Mouse (Mus musculus) midbrain, embryonic 16.5 days (tissue): ENCODE results near the gene Ccdc125. TPM values are rescaled to one million over a fixed set of nuclear protein-coding genes. Genes with fewer than 3 reads are reported as not detected.

Experiments
- ATAC-seq: fragments of 200-750 bp; cut with Nextera tagmentation; 2 replicates; pipeline ENCODE4 v1.8.0; 2017; ENCODE audit warnings: moderate TSS enrichment
- H3K27ac ChIP-seq: fragments of 300-500 bp; sonication (generic); 2 replicates; pipeline ENCODE4 v1.5.1; 2014; ENCODE audit warnings: mild to moderate bottlenecking, low read length, mixed read lengths
- H3K27me3 ChIP-seq: fragments of 300-500 bp; sonication (generic); 2 replicates; pipeline ENCODE4 v1.6.1; 2014; ENCODE audit warnings: low read depth, low read length, mixed read lengths; ENCODE audit not compliant: control insufficient read depth, insufficient read depth
- H3K36me3 ChIP-seq: fragments of 300-500 bp; sonication (generic); 2 replicates; pipeline ENCODE4 v1.6.1; 2014; ENCODE audit warnings: mild to moderate bottlenecking, low read length, moderate library complexity, mixed read lengths; ENCODE audit not compliant: control insufficient read depth, insufficient read depth
- H3K4me1 ChIP-seq: fragments of 300-500 bp; sonication (generic); 2 replicates; pipeline ENCODE4 v1.6.1; 2014; ENCODE audit warnings: mild to moderate bottlenecking, low read length, mixed read lengths; ENCODE audit not compliant: control insufficient read depth, insufficient read depth
- H3K4me2 ChIP-seq: fragments of 300-500 bp; sonication (generic); 2 replicates; pipeline ENCODE4 v1.6.1; 2014; ENCODE audit warnings: mild to moderate bottlenecking, low read length, mixed read lengths
- H3K4me3 ChIP-seq: fragments of 300-500 bp; sonication (generic); 2 replicates; pipeline ENCODE4 v1.5.1; 2014; ENCODE audit warnings: low read depth, mild to moderate bottlenecking, low read length, moderate library complexity, mixed read lengths
- H3K9ac ChIP-seq: fragments of 300-500 bp; sonication (generic); 2 replicates; pipeline ENCODE4 v1.6.1; 2014; ENCODE audit warnings: low read depth, low read length, mixed read lengths
- H3K9me3 ChIP-seq: fragments of 300-500 bp; sonication (generic); replicated peaks from 2 replicates; pipeline ENCODE4 v1.6.1; 2014; ENCODE audit warnings: mild to moderate bottlenecking, low read length, mixed read lengths; ENCODE audit not compliant: control insufficient read depth, poor library complexity, severe bottlenecking
- WGBS: fragments of 180-500 bp; shearing (Covaris S2); extraction: QIAGEN DNeasy Blood & Tissue Kit; methylation state at CpG from one replicate; pipeline ENCODE4 v1.1.7; 2014; 5-methylcytosine and 5-hydroxymethylcytosine counted together
- polyA plus RNA-seq: library from polyadenylated mRNA; unstranded; fragments of >200 nt; fragmentation: Nextera tagmentation; extraction: Ambion mirVana; gene quantifications from 2 replicates; pipeline ENCODE4 v1.2.1, GENCODE M21; 2015

The Ccdc125 gene
- polyA plus RNA-seq, 1 experiment from 2014 or later, result 1.6 TPM

DNA sequence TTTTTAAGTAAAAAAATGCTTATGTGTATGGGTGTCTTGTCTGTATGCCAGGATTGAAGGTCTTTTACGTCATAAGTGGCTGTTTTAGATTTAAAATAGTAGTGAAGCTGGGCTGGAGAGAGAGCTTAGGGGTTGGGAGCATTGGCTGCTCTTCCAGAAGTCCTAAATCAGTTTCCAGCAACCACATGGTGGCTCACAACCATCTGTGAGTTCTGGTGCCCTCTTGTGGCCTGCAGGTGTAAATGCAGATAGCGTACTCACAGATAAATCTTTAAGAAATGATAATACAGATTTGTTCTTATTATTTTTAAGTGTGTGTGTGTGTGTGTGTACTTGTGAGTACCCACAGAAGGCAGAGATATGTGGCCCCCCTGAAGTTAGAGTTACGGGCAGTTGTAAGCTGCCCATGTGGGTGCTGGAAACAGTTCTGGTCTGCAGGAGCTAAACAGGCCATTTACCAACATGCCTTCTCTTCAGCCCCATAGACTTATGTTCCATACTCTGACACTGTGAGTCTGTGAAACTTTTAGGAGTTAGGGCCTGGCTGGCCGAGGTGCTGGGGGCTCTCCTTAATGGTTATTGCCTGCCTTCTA, 9.6 kb upstream of the Ccdc125 start:
- Histone ChIP-seq H3K9me3 (no peaks in the 10 kb centered on the region), H3K4me1 (no peaks in the 10 kb centered on the region), H3K4me3 (no peak overlapping the region), H3K27ac (no peak overlapping the region), H3K36me3 (0 out of 2 replicates have a peak, but pooled peaks cover 3% of the 10 kb centered on the region), H3K4me2 (no peak overlapping the region), H3K27me3 (no peaks in the 10 kb centered on the region), H3K9ac (no peak overlapping the region)
- WGBS, result 54% methylated on average over 4 of the region's 4 CpGs
- ATAC-seq, result 0 out of 2 replicates have a peak, but pooled peaks have one; percentile 54

DNA sequence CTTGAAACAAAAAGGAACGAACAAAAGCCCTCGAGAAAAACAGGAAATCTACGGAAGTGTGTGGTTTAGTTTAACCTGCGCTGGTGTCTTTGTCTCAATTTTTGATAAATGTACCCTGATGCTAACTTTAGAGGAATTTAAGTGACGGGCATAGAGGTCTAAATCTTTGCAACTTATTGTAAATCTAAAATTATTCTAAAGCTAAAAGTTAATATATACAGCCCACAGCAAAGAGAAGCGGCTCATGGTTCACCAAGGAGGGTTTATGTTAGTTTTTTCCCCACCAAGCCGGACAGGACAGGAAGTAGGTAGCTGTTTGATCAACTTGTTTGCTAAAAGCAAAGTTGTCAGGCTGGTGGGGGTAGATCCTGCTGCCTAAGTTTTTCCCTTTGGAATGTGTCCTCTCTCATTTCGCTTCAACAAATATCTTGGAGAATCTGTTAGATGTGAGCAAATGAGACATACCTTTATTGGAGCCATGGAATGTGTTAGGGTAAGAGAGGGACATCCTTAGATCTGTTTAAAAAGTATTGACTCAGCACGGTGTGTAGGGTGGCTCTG, 744 bp downstream of the Ccdc125 start:
- peak overlapping the region; percentile 44; the same call in 1 of the 2 replicates for H3K4me3 ChIP-seq
- WGBS, result 67% methylated on average over 9 of the region's 9 CpGs

DNA sequence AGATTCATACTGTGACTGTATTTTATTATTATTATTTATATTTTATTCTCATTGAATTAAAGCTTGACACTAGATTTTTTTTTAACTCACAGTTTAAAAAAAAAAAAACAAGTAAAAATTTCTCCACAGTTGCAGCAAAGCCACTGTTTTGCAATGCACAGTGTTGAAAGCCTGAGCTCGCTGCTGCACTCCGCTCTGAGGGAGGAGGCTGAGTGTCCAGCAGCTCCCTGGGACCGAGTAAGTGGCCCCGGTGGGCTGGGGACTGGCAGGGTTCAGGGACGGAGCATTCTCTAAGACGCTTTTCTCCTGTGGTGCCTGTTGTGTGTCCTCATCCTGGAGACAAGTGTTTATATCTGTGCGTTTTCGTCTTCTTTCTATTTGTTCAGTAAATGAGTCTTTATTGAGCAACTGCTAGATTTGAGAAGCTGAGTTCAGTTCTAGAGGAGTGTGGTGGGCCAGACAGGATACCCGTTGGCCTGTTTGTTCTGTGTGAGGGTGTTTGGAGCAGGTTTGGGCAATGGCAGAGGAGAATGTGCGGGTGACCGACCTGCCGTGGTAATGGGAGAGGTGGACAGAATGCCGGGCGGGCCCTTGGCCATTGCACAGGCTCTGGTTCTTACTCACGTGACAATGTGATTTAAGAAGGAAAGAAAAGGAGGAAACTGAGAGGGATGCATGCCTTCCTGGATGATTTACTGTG, 6.6 kb downstream of the Ccdc125 start:
- Histone ChIP-seq H3K4me3 (no peak overlapping the region), H3K4me1 (no peaks in the 10 kb centered on the region), H3K9me3 (no peaks in the 10 kb centered on the region), H3K9ac (no peak overlapping the region), H3K27ac (no peak overlapping the region), H3K36me3 (no peaks in the 10 kb centered on the region), H3K27me3 (no peaks in the 10 kb centered on the region), H3K4me2 (no peak overlapping the region)
- WGBS, result 90% methylated on average over 15 of the region's 15 CpGs
- ATAC-seq, result no peak

More for the DNA sequence above, 744 bp downstream of the Ccdc125 start:
- Histone ChIP-seq H3K27me3 (no peaks in the 10 kb centered on the region), H3K4me1 (no peaks in the 10 kb centered on the region), H3K27ac (no peak overlapping the region), H3K9me3 (no peaks in the 10 kb centered on the region), H3K9ac (no peak overlapping the region), H3K36me3 (peaks cover 11% of the 10 kb centered on the region), H3K4me2 (peak overlapping the region; percentile 77)
- ATAC-seq, result no peak

DNA sequence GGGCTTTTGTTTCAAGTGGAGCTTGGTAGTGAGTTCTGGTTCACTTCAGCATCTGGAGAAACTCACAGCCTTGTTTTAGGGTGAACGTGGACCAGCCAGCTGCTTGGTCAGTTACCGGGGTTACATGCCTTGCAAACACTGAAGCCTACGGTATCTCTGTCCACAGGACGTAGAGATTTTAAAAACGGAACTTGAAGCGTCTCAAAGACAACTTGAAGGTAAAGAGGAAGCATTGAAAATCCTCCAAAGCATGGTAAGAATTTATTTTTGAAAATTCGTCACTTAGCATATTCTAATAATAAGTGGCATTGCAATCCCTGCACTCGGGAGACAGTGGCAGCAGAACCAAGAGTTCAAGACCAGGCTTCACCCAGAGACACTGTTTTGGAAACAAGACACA, 12.1 kb downstream of the Ccdc125 start:
- 89% methylated on average over 8 of the region's 8 CpGs for WGBS
- Histone ChIP-seq H3K9me3 (no peaks in the 10 kb centered on the region), H3K27me3 (no peaks in the 10 kb centered on the region), H3K27ac (no peak overlapping the region), H3K4me1 (no peaks in the 10 kb centered on the region), H3K9ac (no peak overlapping the region), H3K4me3 (no peak overlapping the region), H3K36me3 (no peaks in the 10 kb centered on the region), H3K4me2 (no peak overlapping the region)
- ATAC-seq, result no peak

- no peak overlapping the region for H3K4me2 ChIP-seq
- H3K9ac ChIP-seq, result no peak overlapping the region
- no peaks in the 10 kb centered on the region for H3K4me1 ChIP-seq
- H3K27ac ChIP-seq, result no peak overlapping the region
- no peaks in the 10 kb centered on the region for H3K27me3 ChIP-seq
- 87% methylated on average over 2 of the region's 2 CpGs for WGBS
- ATAC-seq, result no peak
- H3K4me3 ChIP-seq, result no peak overlapping the region
- no peaks in the 10 kb centered on the region for H3K9me3 ChIP-seq
- H3K36me3 ChIP-seq, result no peaks in the 10 kb centered on the region
These were observed 13.3 kb downstream of the Ccdc125 start for GRCm38 (mm10) chr13:100682837-100683236.

GRCm38 (mm10) chr13:100684355-100684754, 14.8 kb downstream of the Ccdc125 start:
- no peak overlapping the region for H3K27ac ChIP-seq
- no peak overlapping the region for H3K9ac ChIP-seq
- no peaks in the 10 kb centered on the region for H3K4me1 ChIP-seq
- H3K27me3 ChIP-seq, result no peaks in the 10 kb centered on the region
- H3K9me3 ChIP-seq, result no peaks in the 10 kb centered on the region
- H3K4me3 ChIP-seq, result no peak overlapping the region
- WGBS, result 82% methylated on average over 2 of the region's 2 CpGs
- no peaks in the 10 kb centered on the region for H3K36me3 ChIP-seq
- H3K4me2 ChIP-seq, result no peak overlapping the region
- ATAC-seq, result no peak

GRCm38 (mm10) chr13:100687513-100687912, 18.0 kb downstream of the Ccdc125 start:
- no peak overlapping the region for H3K9ac ChIP-seq
- ATAC-seq, result no peak
- H3K9me3 ChIP-seq, result no peaks in the 10 kb centered on the region
- WGBS, result 71% methylated on average over 7 of the region's 7 CpGs
- no peak overlapping the region for H3K4me2 ChIP-seq
- no peaks in the 10 kb centered on the region for H3K4me1 ChIP-seq
- no peak overlapping the region for H3K4me3 ChIP-seq
- H3K27me3 ChIP-seq, result no peaks in the 10 kb centered on the region
- no peak overlapping the region for H3K27ac ChIP-seq
- no peaks in the 10 kb centered on the region for H3K36me3 ChIP-seq

- no peaks in the 10 kb centered on the region for H3K27me3 ChIP-seq
- peaks cover 30% of the 10 kb centered on the region for H3K36me3 ChIP-seq
- H3K27ac ChIP-seq, result no peak overlapping the region
- H3K4me1 ChIP-seq, result no peaks in the 10 kb centered on the region
- H3K4me3 ChIP-seq, result no peak overlapping the region
- no peak for ATAC-seq
- WGBS, result 94% methylated on average over 3 of the region's 3 CpGs
- no peak overlapping the region for H3K9ac ChIP-seq
- no peaks in the 10 kb centered on the region for H3K9me3 ChIP-seq
- no peak overlapping the region for H3K4me2 ChIP-seq
These were observed 28.0 kb downstream of the Ccdc125 start for GRCm38 (mm10) chr13:100697541-100697940.

- no peak overlapping the region for H3K4me2 ChIP-seq
- no peaks in the 10 kb centered on the region for H3K9me3 ChIP-seq
- H3K4me1 ChIP-seq, result no peaks in the 10 kb centered on the region
- H3K27ac ChIP-seq, result no peak overlapping the region
- H3K27me3 ChIP-seq, result no peaks in the 10 kb centered on the region
- H3K9ac ChIP-seq, result no peak overlapping the region
- no peak for ATAC-seq
- no peak overlapping the region for H3K4me3 ChIP-seq
- H3K36me3 ChIP-seq, result peaks cover 41% of the 10 kb centered on the region
- 97% methylated on average over 10 of the region's 10 CpGs for WGBS
These were observed 29.3 kb downstream of the Ccdc125 start for GRCm38 (mm10) chr13:100698866-100699265.
